Mouse (Mus musculus) retina, postnatal 1 day (tissue): Measurements from ENCODE around the gene Olfr305.
"Not testable (repeated sequence)": the region's sequence is repeated elsewhere in the genome, so short reads cannot be mapped to it uniquely, and the experiment has no call there.

Experiments
- DNase-seq: peaks from one replicate; pipeline ENCODE4 v3.0.0-alpha.2; 2012

Olfr305 gene

GRCm38 (mm10) chr7:86366828-86367227, at the start of gene Olfr305:
Gene Olfr305 (minus strand): TSS chr7:86366928.
- no peak for DNase-seq

- no peak for DNase-seq
These were observed 36.8 kb upstream of the Olfr305 start, which contains the start of gene Olfr301 for GRCm38 (mm10) chr7:86403546-86403945. Gene Olfr301 (plus strand): TSS chr7:86403846.

- DNase-seq, result no peak
These were observed 31.0 kb upstream of the Olfr305 start, which contains the start of gene Olfr303 for GRCm38 (mm10) chr7:86397689-86398088. Gene Olfr303 (minus strand): TSS chr7:86397789.

- no peak for DNase-seq
These were observed 19.8 kb upstream of the Olfr305 start, which contains the start of gene Olfr304 for GRCm38 (mm10) chr7:86386558-86386957. Gene Olfr304 (minus strand): TSS chr7:86386658.

- no peak for DNase-seq
These were observed 19.0 kb upstream of the Olfr305 start for GRCm38 (mm10) chr7:86385769-86386168.

GRCm38 (mm10) chr7:86346296-86346695, 20.4 kb downstream of the Olfr305 start:
- DNase-seq, result not testable (repeated sequence)

GRCm38 (mm10) chr7:86344253-86344652, 22.5 kb downstream of the Olfr305 start:
- DNase-seq, result no peak

- no peak for DNase-seq
These were observed 23.7 kb downstream of the Olfr305 start for GRCm38 (mm10) chr7:86342881-86343565.

GRCm38 (mm10) chr7:86337486-86337885, 29.2 kb downstream of the Olfr305 start, which contains the start of gene Olfr307:
Gene Olfr307 (minus strand): TSS chr7:86337586.
- DNase-seq, result no peak

- no peak for DNase-seq
These were observed 41.2 kb downstream of the Olfr305 start, which contains the start of gene Olfr308 for GRCm38 (mm10) chr7:86325530-86325929. Gene Olfr308 (minus strand): TSS chr7:86325630.

GRCm38 (mm10) chr7:86321323-86321722, 45.4 kb downstream of the Olfr305 start:
- DNase-seq, result no peak

- no peak for DNase-seq
These were observed 53.1 kb downstream of the Olfr305 start, which contains the start of gene Olfr309 for GRCm38 (mm10) chr7:86313608-86314007. Gene Olfr309 (minus strand): TSS chr7:86313708.
